8 mouse cellular contexts compared by ENCODE assay signal in the genomic region with DNA sequence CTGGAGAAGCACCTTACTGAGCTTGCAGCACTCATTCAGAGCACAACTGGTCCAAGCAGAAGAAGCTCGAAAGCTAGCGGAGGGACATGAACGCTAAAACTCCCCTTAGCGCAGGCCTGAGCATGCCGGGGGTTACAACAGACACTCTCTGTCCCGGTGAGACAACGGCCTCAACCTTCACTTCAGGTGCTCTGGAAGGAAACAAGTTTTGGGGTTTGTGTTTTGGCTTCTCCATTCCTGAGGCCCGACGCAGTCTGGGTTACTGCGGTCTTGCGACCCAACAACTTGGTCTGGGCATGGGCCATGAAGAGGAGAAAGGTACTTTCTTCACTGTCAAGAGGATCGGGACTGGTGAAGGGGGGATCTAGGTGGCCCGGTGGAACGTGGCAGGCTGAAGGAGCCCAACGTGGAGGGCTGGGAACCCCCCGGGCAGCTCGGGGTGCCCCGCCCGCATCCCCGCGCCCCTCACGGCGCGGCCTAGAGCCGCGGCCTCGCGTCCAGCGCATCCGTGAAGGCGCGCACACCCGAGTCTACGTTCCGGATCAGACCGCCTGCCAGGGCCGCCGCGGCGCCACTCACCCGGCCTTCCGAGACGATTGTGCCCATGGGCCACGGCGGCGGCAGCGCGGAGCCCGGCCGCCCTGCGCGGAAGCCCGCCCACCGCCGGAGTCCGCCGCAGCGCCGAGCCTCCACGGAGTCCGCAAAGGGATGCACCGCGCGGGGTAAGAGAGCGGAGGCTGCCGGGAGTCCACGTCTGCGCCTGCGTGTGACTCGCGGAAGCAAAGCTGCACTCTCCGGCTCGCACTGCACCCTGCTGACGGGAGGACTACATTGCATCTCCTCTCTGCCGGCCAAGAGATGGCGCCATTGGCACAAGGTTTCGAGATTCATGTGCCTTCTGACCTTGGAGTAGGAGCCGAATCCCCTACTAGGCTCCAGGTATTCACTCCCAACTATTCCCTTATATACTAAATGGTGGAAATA. TPM values are rescaled to one million over a fixed set of nuclear protein-coding genes. Genes with fewer than 3 reads are reported as not detected.
DNase-seq lines count a peak whose midpoint lies in the region; ATAC-seq and TF ChIP-seq lines count a peak whose summit lies in the region.

No protein-coding gene starts in this region.

- WGBS in forebrain, embryonic 11.5 days, result under 1% methylated on average over 61 of the region's 78 CpGs
- WGBS in heart, embryonic 16.5 days, result under 1% methylated on average over 78 of the region's 78 CpGs
- under 1% methylated on average over 75 of the region's 78 CpGs for WGBS in liver, embryonic 15.5 days (ENCODE audit: insufficient replicate concordance)
- WGBS in neural tube, embryonic 12.5 days, result under 1% methylated on average over 78 of the region's 78 CpGs

- H3K27me3 ChIP-seq in CH12.LX (replicated peaks), result no peaks in the 10 kb centered on the region
- no peaks in the 10 kb centered on the region for H3K27me3 ChIP-seq in forebrain, embryonic 11.5 days (ENCODE audit: control insufficient read depth, insufficient read depth, low read length)
- no peaks in the 10 kb centered on the region for H3K27me3 ChIP-seq in heart, embryonic 16.5 days (ENCODE audit: control insufficient read depth, insufficient read depth, low read length)
- H3K27me3 ChIP-seq in liver, embryonic 15.5 days, result no peaks in the 10 kb centered on the region
- H3K27me3 ChIP-seq in neural tube, embryonic 12.5 days (replicated peaks), result no peaks in the 10 kb centered on the region

- DNase-seq in CH12.LX (ENCODE audit: extremely low read depth), result peak; percentile 94
- DNase-seq in c-Kit-positive CD71-positive TER-119-negative erythroid progenitor cells, embryonic 14.5 days (ENCODE audit: low read depth), result peak; percentile 91
- DNase-seq in forebrain, embryonic 11.5 days (ENCODE audit: low spot score), result peak; percentile 97
- peak; percentile 95 to 97 for DNase-seq in kidney, postnatal 36 days
- peak; percentile 91 for DNase-seq in telencephalon, adult 2 months (ENCODE audit: low read depth, low spot score)

- H3K36me3 ChIP-seq in CH12.LX (replicated peaks in 1 of 2; ENCODE audit: control insufficient read depth in 1 of 2, insufficient read depth in 1 of 2, low read length in 1 of 2), result peaks cover 19 to 30% of the 10 kb centered on the region in 2 experiments
- H3K36me3 ChIP-seq in forebrain, embryonic 11.5 days (ENCODE audit: control insufficient read depth, insufficient read depth, low read length), result peaks cover 4% of the 10 kb centered on the region; the same call in 1 of the 2 replicates
- peaks cover 22% of the 10 kb centered on the region for H3K36me3 ChIP-seq in heart, embryonic 16.5 days (ENCODE audit: control insufficient read depth, insufficient read depth)
- peaks cover 25% of the 10 kb centered on the region for H3K36me3 ChIP-seq in liver, embryonic 15.5 days (replicated peaks)
- H3K36me3 ChIP-seq in neural tube, embryonic 12.5 days, result peaks cover 27% of the 10 kb centered on the region

- H3K9ac ChIP-seq in CH12.LX (ENCODE audit: insufficient read depth, low read depth), result peak overlapping the region; percentile 87
- H3K9ac ChIP-seq in forebrain, embryonic 11.5 days (ENCODE audit: low read length), result peak overlapping the region; percentile 97
- H3K9ac ChIP-seq in heart, embryonic 16.5 days (ENCODE audit: low read length), result peak overlapping the region; percentile 98
- peak overlapping the region; percentile 93 for H3K9ac ChIP-seq in liver, embryonic 15.5 days
- H3K9ac ChIP-seq in neural tube, embryonic 12.5 days, result peak overlapping the region; percentile 97

- TF ChIP-seq EP300 in CH12.LX (IDR thresholded peaks at IDR 0.05; ENCODE audit: low read length), result no peak

- dilution Hi-C loops in CH12.LX (cut with MboI; ENCODE audit: extremely low pct_ligation_motif_present, extremely low pct_unique_long_range_greater_than_20kb, low sequenced_read_pairs), result no loop called here

- H3K9me3 ChIP-seq in CH12.LX (replicated peaks; ENCODE audit: low read length), result no peaks in the 10 kb centered on the region
- no peaks in the 10 kb centered on the region for H3K9me3 ChIP-seq in forebrain, embryonic 11.5 days (ENCODE audit: control insufficient read depth, low read length)
- H3K9me3 ChIP-seq in heart, embryonic 16.5 days (replicated peaks; ENCODE audit: control insufficient read depth, low read length), result no peaks in the 10 kb centered on the region
- H3K9me3 ChIP-seq in liver, embryonic 15.5 days (replicated peaks), result no peaks in the 10 kb centered on the region
- H3K9me3 ChIP-seq in neural tube, embryonic 12.5 days, result no peaks in the 10 kb centered on the region

- H3K4me2 ChIP-seq in CH12.LX (ENCODE audit: insufficient read depth, low read depth, poor library complexity, severe bottlenecking), result peak overlapping the region; percentile 97
- peak overlapping the region; percentile 69 for H3K4me2 ChIP-seq in forebrain, embryonic 11.5 days (ENCODE audit: low read depth, low read length, severe bottlenecking)
- H3K4me2 ChIP-seq in heart, embryonic 16.5 days (ENCODE audit: low read depth, low read length), result peak overlapping the region; percentile 78
- peak overlapping the region; percentile 74 for H3K4me2 ChIP-seq in liver, embryonic 15.5 days
- peak overlapping the region; percentile 89 for H3K4me2 ChIP-seq in neural tube, embryonic 12.5 days (replicated peaks)

- TF ChIP-seq POLR2A in CH12.LX (IDR thresholded peaks at IDR 0.05; ENCODE audit: low read depth, low read length), result peak; percentile 89

- TF ChIP-seq RAD21 in CH12.LX (IDR thresholded peaks at IDR 0.05; ENCODE audit: low read depth, low read length), result no peak; the same call in none of the 2 replicates

- H3K79me2 ChIP-seq in CH12.LX (replicated peaks; ENCODE audit: control insufficient read depth, extremely low read depth, insufficient read depth, poor library complexity, severe bottlenecking), result peaks cover 47% of the 10 kb centered on the region

- peak overlapping the region; percentile 77 to 98 (median 95) for H3K4me3 ChIP-seq in CH12.LX (replicated peaks in 1 of 3; ENCODE audit: low read depth in 2 of 3, low read length in 2 of 3, poor library complexity in 1 of 3)
- H3K4me3 ChIP-seq in forebrain, embryonic 11.5 days (ENCODE audit: low read depth, low read length), result peak overlapping the region; percentile 95
- peak overlapping the region; percentile 96 for H3K4me3 ChIP-seq in heart, embryonic 16.5 days (ENCODE audit: low read length)
- peak overlapping the region; percentile 95 for H3K4me3 ChIP-seq in liver, embryonic 15.5 days (replicated peaks)
- H3K4me3 ChIP-seq in neural tube, embryonic 12.5 days, result peak overlapping the region; percentile 94

- peak; percentile 99 for ATAC-seq in forebrain, embryonic 11.5 days (replicated peaks; ENCODE audit: low FRiP score)
- peak; percentile 96 for ATAC-seq in heart, embryonic 16.5 days (replicated peaks; ENCODE audit: extremely low read depth, insufficient read depth, low FRiP score)
- ATAC-seq in liver, embryonic 15.5 days (ENCODE audit: insufficient read depth), result peak; percentile 99
- ATAC-seq in neural tube, embryonic 12.5 days (ENCODE audit: low FRiP score, low read depth), result peak; percentile 99

- peaks cover 0 to 40% of the 10 kb centered on the region in 2 experiments; a peak in 2 of 4 replicates for H3K4me1 ChIP-seq in CH12.LX (ENCODE audit: control insufficient read depth in 1 of 2, insufficient read depth in 2 of 2)
- peaks cover 5% of the 10 kb centered on the region; the same call in 1 of the 2 replicates for H3K4me1 ChIP-seq in forebrain, embryonic 11.5 days (replicated peaks; ENCODE audit: control insufficient read depth, insufficient read depth, low read length)
- H3K4me1 ChIP-seq in heart, embryonic 16.5 days (ENCODE audit: control insufficient read depth, insufficient read depth, low read length), result peaks cover 8% of the 10 kb centered on the region
- peaks cover 13% of the 10 kb centered on the region for H3K4me1 ChIP-seq in liver, embryonic 15.5 days (replicated peaks)
- H3K4me1 ChIP-seq in neural tube, embryonic 12.5 days, result peaks cover 8% of the 10 kb centered on the region

- H3K27ac ChIP-seq in CH12.LX (ENCODE audit: insufficient read depth, low read depth), result peak overlapping the region; percentile 21; the same call in 1 of the 2 replicates
- H3K27ac ChIP-seq in forebrain, embryonic 11.5 days (ENCODE audit: low read depth, low read length), result no peak overlapping the region
- peak overlapping the region; percentile 74 for H3K27ac ChIP-seq in heart, embryonic 16.5 days (ENCODE audit: low read length)
- H3K27ac ChIP-seq in liver, embryonic 15.5 days (replicated peaks), result peak overlapping the region; percentile 68
- no peak overlapping the region for H3K27ac ChIP-seq in neural tube, embryonic 12.5 days

- TF ChIP-seq CTCF in CH12.LX (conservative IDR thresholded peaks at IDR 0.05 in 1 of 2, IDR thresholded peaks at IDR 0.05 in 1 of 2; ENCODE audit: low read depth in 2 of 2, low read length in 2 of 2), result peak; percentile 90 to 100

- in situ Hi-C loops in CH12.LX (cut with MboI; ENCODE audit: low pct_ligation_motif_present, low pct_unique_long_range_greater_than_20kb, low sequenced_read_pairs), result no loop called here

RNA-seq across cellular contexts. Expression of gene Rbm17, which starts 1.2 kb away (rescaled TPM):
- total RNA-seq in CH12.LX (2012; rRNA removed) (199 and 248 TPM in 2 replicates), CH12.LX (2014; rRNA removed) (239 and 244 TPM in 2 replicates)
- 344 and 405 TPM in 2 replicates for polyA plus RNA-seq in CH12.LX (2012; ENCODE audit: insufficient read length, low read depth)
- polyA plus RNA-seq in forebrain, embryonic 11.5 days (2014; fragmentation: Nextera tagmentation; extraction: Ambion mirVana), result 200 and 205 TPM in 2 replicates
- 84.5 and 102 TPM in 2 replicates for polyA plus RNA-seq in heart, embryonic 16.5 days (2015; fragmentation: Nextera tagmentation; extraction: Ambion mirVana)
- polyA plus RNA-seq in liver, embryonic 15.5 days (2015; fragmentation: Nextera tagmentation; extraction: Ambion mirVana), result 49.8 and 52.4 TPM in 2 replicates
- polyA plus RNA-seq in neural tube, embryonic 12.5 days (2016; fragmentation: Nextera tagmentation; extraction: Ambion mirVana), result 167 and 168 TPM in 2 replicates

RNA-seq across cellular contexts. Expression of gene Gm17490, which starts 23.3 kb away (rescaled TPM):
- total RNA-seq in CH12.LX (2012; rRNA removed) (not detected in 2 replicates), CH12.LX (2014; rRNA removed) (not detected in 2 replicates)
- not detected in 2 replicates for polyA plus RNA-seq in CH12.LX (2012; ENCODE audit: insufficient read length, low read depth)
- polyA plus RNA-seq in forebrain, embryonic 11.5 days (2014; fragmentation: Nextera tagmentation; extraction: Ambion mirVana), result not detected in 2 replicates
- polyA plus RNA-seq in heart, embryonic 16.5 days (2015; fragmentation: Nextera tagmentation; extraction: Ambion mirVana), result not detected in 2 replicates
- not detected in 2 replicates for polyA plus RNA-seq in liver, embryonic 15.5 days (2015; fragmentation: Nextera tagmentation; extraction: Ambion mirVana)
- polyA plus RNA-seq in neural tube, embryonic 12.5 days (2016; fragmentation: Nextera tagmentation; extraction: Ambion mirVana), result not detected in 2 replicates

RNA-seq across cellular contexts. Expression of gene Il2ra, which starts 39.8 kb away (rescaled TPM):
- 5.5 and 6.0 TPM in 2 replicates for total RNA-seq in CH12.LX (2012; rRNA removed)
- total RNA-seq in CH12.LX (2014; rRNA removed), result 4.8 and 6.3 TPM in 2 replicates
- 8.7 and 8.8 TPM in 2 replicates for polyA plus RNA-seq in CH12.LX (2012; ENCODE audit: insufficient read length, low read depth)
- not detected in 2 replicates for polyA plus RNA-seq in forebrain, embryonic 11.5 days (2014; fragmentation: Nextera tagmentation; extraction: Ambion mirVana)
- 8.6 and 21.2 TPM in 2 replicates for polyA plus RNA-seq in heart, embryonic 16.5 days (2015; fragmentation: Nextera tagmentation; extraction: Ambion mirVana)
- polyA plus RNA-seq in liver, embryonic 15.5 days (2015; fragmentation: Nextera tagmentation; extraction: Ambion mirVana), result not detected in 2 replicates
- not detected in 2 replicates for polyA plus RNA-seq in neural tube, embryonic 12.5 days (2016; fragmentation: Nextera tagmentation; extraction: Ambion mirVana)

RNA-seq across cellular contexts. Expression of gene Pfkfb3, which starts 48.9 kb away (rescaled TPM):
- 6.5 and 7.6 TPM in 2 replicates for total RNA-seq in CH12.LX (2012; rRNA removed)
- total RNA-seq in CH12.LX (2014; rRNA removed), result 4.9 and 6.7 TPM in 2 replicates
- 17.2 and 18.3 TPM in 2 replicates for polyA plus RNA-seq in CH12.LX (2012; ENCODE audit: insufficient read length, low read depth)
- 14.1 and 18.4 TPM in 2 replicates for polyA plus RNA-seq in forebrain, embryonic 11.5 days (2014; fragmentation: Nextera tagmentation; extraction: Ambion mirVana)
- polyA plus RNA-seq in heart, embryonic 16.5 days (2015; fragmentation: Nextera tagmentation; extraction: Ambion mirVana), result 9.5 and 12.3 TPM in 2 replicates
- 4.6 and 5.8 TPM in 2 replicates for polyA plus RNA-seq in liver, embryonic 15.5 days (2015; fragmentation: Nextera tagmentation; extraction: Ambion mirVana)
- polyA plus RNA-seq in neural tube, embryonic 12.5 days (2016; fragmentation: Nextera tagmentation; extraction: Ambion mirVana), result 21.2 and 21.5 TPM in 2 replicates

Comparison
In these comparisons a context has a peak if more than half of its experiments do, and no peak if none do; other contexts are left out.
1. H3K27ac ChIP-seq: peak in CH12.LX (single experiment), heart, embryonic 16.5 days (single experiment) and liver, embryonic 15.5 days (single experiment); none in forebrain, embryonic 11.5 days (single experiment) and neural tube, embryonic 12.5 days (single experiment).
2. Peak in every context shown above with its lines, with median percentiles within 50 percentile points of each other: DNase-seq, H3K4me2 ChIP-seq, H3K4me3 ChIP-seq, H3K9ac ChIP-seq and ATAC-seq.